Mouse (Mus musculus): ENCODE measurements around the gene Nrbp1.

- TF ChIP-seq CTCF (IDR thresholded peaks at IDR 0.05; ENCODE audit: low read depth) (no peak), EP300 (IDR thresholded peaks at IDR 0.05; ENCODE audit: low read depth) (no peak)
These were observed 13.1 kb downstream of the Nrbp1 start for GRCm38 (mm10) chr5:31253806-31254205.

Data from heart, postnatal 0 days (tissue).